Mouse (Mus musculus): ENCODE measurements at regions not wholly inside any gene's neighbourhood (a gene's known extent, or its start where the extent isn't known, plus 50 kb on each side); places are given as distances from the start of the nearest gene placed in this dataset.
"Not testable (repeated sequence)": the region's sequence is repeated elsewhere in the genome, so short reads cannot be mapped to it uniquely, and the experiment has no call there.

GRCm38 (mm10) chr9:30610328-30610727, 183.4 kb downstream of the Snx19 start:
- ATAC-seq (replicated peaks; ENCODE audit: insufficient number of reproducible peaks, insufficient read depth, low FRiP score, low read depth) = no peak
- Histone ChIP-seq H3K27ac (no peak overlapping the region), H3K9me3 (replicated peaks) (no peaks in the 10 kb centered on the region), H3K4me3 (no peak overlapping the region), H3K4me1 (replicated peaks) (peaks cover 9% of the 10 kb centered on the region), H3K9ac (no peak overlapping the region), H3K27me3 (no peaks in the 10 kb centered on the region), H3K4me2 (no peak overlapping the region), H3K36me3 (no peaks in the 10 kb centered on the region)
- WGBS = 60% methylated on average over 7 of the region's 7 CpGs

DNA sequence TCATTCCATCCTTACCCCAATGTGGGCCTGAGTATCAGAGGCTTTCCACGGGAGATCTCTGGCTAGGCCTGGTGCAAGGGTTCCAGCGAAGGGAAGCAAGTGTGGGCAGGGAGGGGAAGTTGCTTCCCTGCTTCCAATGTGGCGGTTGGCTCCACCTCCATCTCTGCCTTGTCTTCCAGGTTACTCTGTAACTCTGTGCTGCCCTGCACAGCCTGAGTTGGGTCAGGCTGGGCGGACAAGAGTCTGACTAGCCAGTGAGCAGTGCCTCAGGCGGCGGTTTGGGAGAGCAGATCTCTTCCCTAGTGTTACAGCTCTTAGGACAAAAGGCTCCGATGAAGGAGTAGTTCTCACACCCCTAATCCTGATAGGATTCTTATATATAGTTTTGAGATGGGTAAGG, 172.8 kb downstream of the Snx19 start:
- no peaks in the 10 kb centered on the region for H3K27me3 ChIP-seq
- H3K27ac ChIP-seq = no peak overlapping the region
- no peak overlapping the region for H3K4me2 ChIP-seq
- H3K4me1 ChIP-seq (replicated peaks) = no peaks in the 10 kb centered on the region
- H3K9ac ChIP-seq = no peak overlapping the region
- no peaks in the 10 kb centered on the region for H3K36me3 ChIP-seq
- no peak for ATAC-seq (replicated peaks; ENCODE audit: insufficient number of reproducible peaks, insufficient read depth, low FRiP score, low read depth)
- no peak overlapping the region for H3K4me3 ChIP-seq
- WGBS = 80% methylated on average over 7 of the region's 7 CpGs
- no peaks in the 10 kb centered on the region for H3K9me3 ChIP-seq (replicated peaks)

DNA sequence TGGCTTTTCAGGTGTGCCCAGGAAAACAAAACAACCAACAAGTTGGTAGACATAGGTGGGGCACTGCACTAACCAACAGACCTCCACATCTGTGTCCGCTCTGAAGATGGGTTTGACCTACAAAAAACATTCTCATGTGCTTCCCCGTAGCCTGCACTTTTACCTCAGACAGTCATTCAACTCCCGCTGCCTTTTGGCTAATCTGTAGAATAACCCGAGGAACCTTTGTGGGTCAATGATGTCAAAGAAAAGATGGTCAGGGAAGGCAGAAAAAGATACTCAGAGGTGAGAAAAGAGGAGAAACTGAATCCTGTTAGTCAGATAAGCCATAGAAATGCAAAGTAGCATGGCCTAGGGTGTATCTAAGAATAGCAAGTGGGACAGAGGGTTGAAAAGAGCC, 170.8 kb downstream of the Snx19 start:
- H3K27ac ChIP-seq = no peak overlapping the region
- 67% methylated on average over 4 of the region's 4 CpGs for WGBS
- ATAC-seq (replicated peaks; ENCODE audit: insufficient number of reproducible peaks, insufficient read depth, low FRiP score, low read depth) = no peak
- H3K4me1 ChIP-seq (replicated peaks) = no peaks in the 10 kb centered on the region
- H3K9me3 ChIP-seq (replicated peaks) = no peaks in the 10 kb centered on the region
- no peak overlapping the region for H3K4me3 ChIP-seq
- H3K9ac ChIP-seq = no peak overlapping the region
- no peaks in the 10 kb centered on the region for H3K27me3 ChIP-seq
- no peak overlapping the region for H3K4me2 ChIP-seq
- no peaks in the 10 kb centered on the region for H3K36me3 ChIP-seq

GRCm38 (mm10) chr9:30597092-30597491, 170.2 kb downstream of the Snx19 start:
- H3K4me3 ChIP-seq; H3K27me3 ChIP-seq; H3K4me1 ChIP-seq (replicated peaks); H3K9me3 ChIP-seq (replicated peaks); H3K27ac ChIP-seq; H3K4me2 ChIP-seq; H3K9ac ChIP-seq; ATAC-seq (replicated peaks; ENCODE audit: insufficient number of reproducible peaks, insufficient read depth, low FRiP score, low read depth); H3K36me3 ChIP-seq: not testable (repeated sequence)
- WGBS = 81% methylated on average over 6 of the region's 6 CpGs

- no peak for ATAC-seq (replicated peaks; ENCODE audit: insufficient number of reproducible peaks, insufficient read depth, low FRiP score, low read depth)
- Histone ChIP-seq H3K9me3 (replicated peaks) (no peaks in the 10 kb centered on the region), H3K4me1 (replicated peaks) (no peaks in the 10 kb centered on the region), H3K27me3 (no peaks in the 10 kb centered on the region), H3K4me3 (no peak overlapping the region), H3K4me2 (no peak overlapping the region), H3K36me3 (no peaks in the 10 kb centered on the region), H3K9ac (no peak overlapping the region), H3K27ac (no peak overlapping the region)
- 87% methylated on average over 2 of the region's 2 CpGs for WGBS
These were observed 165.7 kb downstream of the Snx19 start for GRCm38 (mm10) chr9:30592601-30593000.

GRCm38 (mm10) chr9:30591246-30591645, 164.3 kb downstream of the Snx19 start:
- no peak for ATAC-seq (replicated peaks; ENCODE audit: insufficient number of reproducible peaks, insufficient read depth, low FRiP score, low read depth)
- 83% methylated on average over 5 of the region's 5 CpGs for WGBS

DNA sequence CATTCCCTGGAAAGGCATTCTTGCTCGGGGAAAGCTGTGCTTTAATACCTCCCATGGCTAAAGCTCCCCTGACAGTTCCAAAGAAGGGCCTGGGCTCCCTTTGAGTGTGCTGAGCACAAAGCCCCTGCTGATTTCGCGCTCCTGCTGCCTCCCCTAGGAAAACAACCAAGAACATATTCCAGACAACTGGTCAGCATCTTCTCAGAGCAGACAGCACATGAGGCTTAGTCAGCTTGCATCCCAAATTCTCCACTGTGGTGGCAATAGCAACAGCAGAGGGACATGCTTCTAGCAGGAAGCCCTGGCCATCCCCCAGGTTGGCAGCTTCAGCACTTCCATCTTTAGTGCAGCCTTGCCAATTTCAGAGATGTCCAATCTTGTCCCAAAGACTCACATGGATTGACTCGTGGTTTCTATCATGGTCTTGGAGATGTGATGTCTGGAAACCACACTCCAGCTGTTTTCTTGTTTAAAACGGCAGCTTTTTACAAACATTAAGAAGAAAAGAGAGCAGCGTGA, 163.8 kb downstream of the Snx19 start:
- H3K9ac ChIP-seq = no peak overlapping the region
- H3K4me3 ChIP-seq = no peak overlapping the region
- H3K36me3 ChIP-seq = no peaks in the 10 kb centered on the region
- no peak overlapping the region for H3K4me2 ChIP-seq
- no peaks in the 10 kb centered on the region for H3K4me1 ChIP-seq (replicated peaks)
- WGBS = 62% methylated on average over 6 of the region's 6 CpGs
- no peaks in the 10 kb centered on the region for H3K9me3 ChIP-seq (replicated peaks)
- ATAC-seq (replicated peaks; ENCODE audit: insufficient number of reproducible peaks, insufficient read depth, low FRiP score, low read depth) = no peak
- H3K27ac ChIP-seq = no peak overlapping the region
- no peaks in the 10 kb centered on the region for H3K27me3 ChIP-seq

More at GRCm38 (mm10) chr9:30591246-30591645, 164.3 kb downstream of the Snx19 start:
- no peak overlapping the region for H3K27ac ChIP-seq
- H3K9me3 ChIP-seq (replicated peaks) = no peaks in the 10 kb centered on the region
- no peak overlapping the region for H3K9ac ChIP-seq
- H3K4me3 ChIP-seq = no peak overlapping the region
- H3K36me3 ChIP-seq = no peaks in the 10 kb centered on the region
- H3K27me3 ChIP-seq = no peaks in the 10 kb centered on the region
- no peaks in the 10 kb centered on the region for H3K4me1 ChIP-seq (replicated peaks)
- no peak overlapping the region for H3K4me2 ChIP-seq

GRCm38 (mm10) chr9:30581271-30581821, 154.4 kb downstream of the Snx19 start:
- no peak for ATAC-seq (replicated peaks; ENCODE audit: insufficient number of reproducible peaks, insufficient read depth, low FRiP score, low read depth)
- WGBS = 62% methylated on average over 9 of the region's 9 CpGs
- H3K9ac ChIP-seq = no peak overlapping the region

GRCm38 (mm10) chr9:30580500-30580899, 153.6 kb downstream of the Snx19 start:
- H3K4me3 ChIP-seq = no peak overlapping the region
- no peak for ATAC-seq (replicated peaks; ENCODE audit: insufficient number of reproducible peaks, insufficient read depth, low FRiP score, low read depth)
- 73% methylated on average over 6 of the region's 6 CpGs for WGBS

More at GRCm38 (mm10) chr9:30581271-30581821, 154.4 kb downstream of the Snx19 start:
- Histone ChIP-seq H3K27ac (no peak overlapping the region), H3K4me3 (no peak overlapping the region), H3K4me2 (no peak overlapping the region), H3K36me3 (no peaks in the 10 kb centered on the region), H3K27me3 (no peaks in the 10 kb centered on the region), H3K4me1 (replicated peaks) (peaks cover 14% of the 10 kb centered on the region), H3K9me3 (replicated peaks) (no peaks in the 10 kb centered on the region)

GRCm38 (mm10) chr9:30578213-30578612, 151.3 kb downstream of the Snx19 start:
- WGBS = 70% methylated on average over 3 of the region's 3 CpGs
- no peak for ATAC-seq (replicated peaks; ENCODE audit: insufficient number of reproducible peaks, insufficient read depth, low FRiP score, low read depth)
- Histone ChIP-seq H3K4me3 (no peak overlapping the region), H3K4me1 (replicated peaks) (peaks cover 21% of the 10 kb centered on the region), H3K27me3 (no peaks in the 10 kb centered on the region), H3K9me3 (replicated peaks) (no peaks in the 10 kb centered on the region), H3K4me2 (no peak overlapping the region), H3K36me3 (no peaks in the 10 kb centered on the region), H3K27ac (no peak overlapping the region), H3K9ac (no peak overlapping the region)

More at GRCm38 (mm10) chr9:30580500-30580899, 153.6 kb downstream of the Snx19 start:
- no peak overlapping the region for H3K27ac ChIP-seq
- H3K27me3 ChIP-seq = no peaks in the 10 kb centered on the region
- no peaks in the 10 kb centered on the region for H3K9me3 ChIP-seq (replicated peaks)
- H3K4me2 ChIP-seq = no peak overlapping the region
- no peak overlapping the region for H3K9ac ChIP-seq
- H3K36me3 ChIP-seq = no peaks in the 10 kb centered on the region
- peaks cover 18% of the 10 kb centered on the region for H3K4me1 ChIP-seq (replicated peaks)

- peaks cover 22% of the 10 kb centered on the region for H3K4me1 ChIP-seq (replicated peaks)
- ATAC-seq (replicated peaks; ENCODE audit: insufficient number of reproducible peaks, insufficient read depth, low FRiP score, low read depth) = no peak
- H3K9me3 ChIP-seq (replicated peaks) = no peaks in the 10 kb centered on the region
- H3K4me2 ChIP-seq = no peak overlapping the region
- H3K27me3 ChIP-seq = no peaks in the 10 kb centered on the region
- H3K9ac ChIP-seq = no peak overlapping the region
- 54% methylated on average over 4 of the region's 4 CpGs for WGBS
- no peak overlapping the region for H3K4me3 ChIP-seq
- no peaks in the 10 kb centered on the region for H3K36me3 ChIP-seq
- peak overlapping the region; percentile 35; the same call in 1 of the 2 replicates for H3K27ac ChIP-seq
These were observed 150.3 kb downstream of the Snx19 start for GRCm38 (mm10) chr9:30577243-30577642.

DNA sequence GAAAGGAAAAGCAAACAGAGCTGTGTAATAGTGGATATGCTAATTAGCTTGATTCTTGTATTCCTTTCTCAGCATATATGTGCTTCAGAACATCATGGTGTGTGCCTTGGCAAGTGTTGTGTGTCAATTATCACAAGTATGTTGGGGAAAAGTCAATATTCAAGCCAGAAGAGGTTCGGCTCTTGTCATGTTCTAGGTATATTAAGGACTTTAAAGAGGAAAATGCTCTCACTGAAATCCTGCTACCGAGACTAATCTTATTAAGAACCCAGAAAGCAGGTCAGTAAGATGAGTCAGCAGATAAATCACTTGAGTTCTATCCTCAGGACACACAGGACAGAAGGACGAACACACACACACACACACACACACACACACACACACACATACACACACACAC, 148.6 kb downstream of the Snx19 start:
- Histone ChIP-seq H3K27ac (no peak overlapping the region), H3K9ac (no peak overlapping the region), H3K9me3 (replicated peaks) (no peaks in the 10 kb centered on the region), H3K4me2 (no peak overlapping the region), H3K27me3 (no peaks in the 10 kb centered on the region), H3K4me3 (no peak overlapping the region), H3K36me3 (no peaks in the 10 kb centered on the region), H3K4me1 (replicated peaks) (peaks cover 29% of the 10 kb centered on the region)
- WGBS = 69% methylated on average over 3 of the region's 3 CpGs
- ATAC-seq (replicated peaks; ENCODE audit: insufficient number of reproducible peaks, insufficient read depth, low FRiP score, low read depth) = no peak

All from heart, embryonic 15.5 days (tissue).